Comparison of ENCODE assay signal across 8 mouse cellular contexts in the genomic region with DNA sequence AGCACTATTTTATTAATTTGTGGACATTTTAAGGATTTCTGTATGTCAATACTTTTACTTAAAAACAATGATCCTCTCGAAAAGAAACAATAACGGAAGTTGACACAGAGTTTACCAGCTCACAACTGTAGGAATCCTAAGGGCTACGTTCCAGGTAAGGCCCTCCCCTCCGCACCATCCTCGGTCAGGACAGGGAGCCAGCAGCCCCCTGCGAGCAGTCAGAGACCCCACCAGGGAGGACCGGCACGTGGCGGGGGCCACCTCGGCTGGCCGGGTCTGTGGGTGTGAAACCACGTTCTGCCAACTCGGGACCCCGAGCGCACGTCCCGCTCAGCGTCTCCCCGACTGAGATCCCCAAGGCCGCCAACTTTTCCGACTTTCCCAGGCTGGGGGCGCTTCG. TPM values are rescaled to one million over a fixed set of nuclear protein-coding genes. Genes with fewer than 3 reads are reported as not detected.
DNase-seq lines count a peak whose midpoint lies in the region; ATAC-seq and TF ChIP-seq lines count a peak whose summit lies in the region.

No protein-coding gene starts in this region.

- peak; percentile 10 for ATAC-seq in forebrain, embryonic 12.5 days (ENCODE audit: low FRiP score)
- peak; percentile 3; the same call in 1 of the 2 replicates for ATAC-seq in hindbrain, embryonic 16.5 days
- peak; percentile 23 for ATAC-seq in liver, embryonic 15.5 days (ENCODE audit: insufficient read depth)

- peak overlapping the region; percentile 93 for H3K4me2 ChIP-seq in forebrain, embryonic 12.5 days
- peak overlapping the region; percentile 99 for H3K4me2 ChIP-seq in hindbrain, embryonic 16.5 days (ENCODE audit: low read length)
- H3K4me2 ChIP-seq in liver, embryonic 15.5 days = peak overlapping the region; percentile 80

- no peaks in the 10 kb centered on the region for H3K9me3 ChIP-seq in forebrain, embryonic 12.5 days
- no peaks in the 10 kb centered on the region for H3K9me3 ChIP-seq in hindbrain, embryonic 16.5 days (ENCODE audit: control insufficient read depth, low read length)
- no peaks in the 10 kb centered on the region for H3K9me3 ChIP-seq in liver, embryonic 15.5 days (replicated peaks)

- TF ChIP-seq CTCF in bone marrow, adult 2 months (IDR thresholded peaks at IDR 0.05; ENCODE audit: control insufficient read depth, insufficient read depth, low read length) = no peak
- no peak for TF ChIP-seq CTCF in olfactory bulb, adult 2 months (IDR thresholded peaks at IDR 0.05; ENCODE audit: insufficient read depth, low read depth, low read length)

- no peaks in the 10 kb centered on the region for H3K27me3 ChIP-seq in forebrain, embryonic 12.5 days
- H3K27me3 ChIP-seq in hindbrain, embryonic 16.5 days (replicated peaks; ENCODE audit: control insufficient read depth, insufficient read depth, low read length) = no peaks in the 10 kb centered on the region
- no peaks in the 10 kb centered on the region for H3K27me3 ChIP-seq in liver, embryonic 15.5 days

- under 1% methylated on average over 23 of the region's 23 CpGs for WGBS in bone marrow, adult 2 months
- WGBS in forebrain, embryonic 12.5 days = under 1% methylated on average over 23 of the region's 23 CpGs
- WGBS in hindbrain, embryonic 16.5 days = under 1% methylated on average over 8 of the region's 23 CpGs
- under 1% methylated on average over 21 of the region's 23 CpGs for WGBS in liver, embryonic 15.5 days (ENCODE audit: insufficient replicate concordance)
- WGBS in olfactory bulb, adult 2 months = under 1% methylated on average over 23 of the region's 23 CpGs

- peaks cover 3% of the 10 kb centered on the region; the same call in 1 of the 2 replicates for H3K36me3 ChIP-seq in forebrain, embryonic 12.5 days (replicated peaks)
- H3K36me3 ChIP-seq in hindbrain, embryonic 16.5 days (ENCODE audit: control insufficient read depth, insufficient read depth, low read length) = no peaks in the 10 kb centered on the region
- peaks cover 20% of the 10 kb centered on the region for H3K36me3 ChIP-seq in liver, embryonic 15.5 days (replicated peaks)

- TF ChIP-seq POLR2A in bone marrow, adult 2 months (IDR thresholded peaks at IDR 0.05; ENCODE audit: borderline replicate concordance, control insufficient read depth, low read depth, low read length) = no peak
- no peak for TF ChIP-seq POLR2A in olfactory bulb, adult 2 months (IDR thresholded peaks at IDR 0.05; ENCODE audit: insufficient read depth, low read depth, low read length)

- no peaks in the 10 kb centered on the region; the same call in 1 of the 2 replicates for H3K4me1 ChIP-seq in bone marrow, adult 2 months (ENCODE audit: control insufficient read depth, insufficient read depth, low read length)
- H3K4me1 ChIP-seq in forebrain, embryonic 12.5 days = peaks cover 7% of the 10 kb centered on the region
- peaks cover 6% of the 10 kb centered on the region for H3K4me1 ChIP-seq in hindbrain, embryonic 16.5 days (ENCODE audit: control insufficient read depth, insufficient read depth, low read depth, low read length)
- H3K4me1 ChIP-seq in liver, embryonic 15.5 days (replicated peaks) = peaks cover 24% of the 10 kb centered on the region
- peaks cover 3% of the 10 kb centered on the region; the same call in 1 of the 2 replicates for H3K4me1 ChIP-seq in olfactory bulb, adult 2 months (ENCODE audit: control insufficient read depth, insufficient read depth, low read length)

- peak overlapping the region; percentile 88 for H3K27ac ChIP-seq in bone marrow, adult 2 months (ENCODE audit: control insufficient read depth, insufficient read depth, low read depth, low read length, poor library complexity)
- H3K27ac ChIP-seq in forebrain, embryonic 12.5 days = no peak overlapping the region
- H3K27ac ChIP-seq in hindbrain, embryonic 16.5 days (ENCODE audit: low read depth, low read length) = no peak overlapping the region
- peak overlapping the region; percentile 89 for H3K27ac ChIP-seq in liver, embryonic 15.5 days (replicated peaks)
- H3K27ac ChIP-seq in olfactory bulb, adult 2 months (ENCODE audit: insufficient read depth, low read depth, low read length) = no peak overlapping the region

- H3K9ac ChIP-seq in forebrain, embryonic 12.5 days = peak overlapping the region; percentile 77
- H3K9ac ChIP-seq in hindbrain, embryonic 16.5 days (ENCODE audit: low read depth, low read length) = peak overlapping the region; percentile 80
- H3K9ac ChIP-seq in liver, embryonic 15.5 days = peak overlapping the region; percentile 92

- peak; percentile 11 to 36 for DNase-seq in heart, adult 18-20 months
- DNase-seq in heart, adult 9 months (ENCODE audit: low spot score in 2 of 2) = no peak
- no peak for DNase-seq in right cerebral cortex, postnatal 14 days

- peak overlapping the region; percentile 98 for H3K4me3 ChIP-seq in bone marrow, adult 2 months (replicated peaks; ENCODE audit: control insufficient read depth, low read depth, low read length)
- peak overlapping the region; percentile 79 for H3K4me3 ChIP-seq in forebrain, embryonic 12.5 days (replicated peaks)
- H3K4me3 ChIP-seq in hindbrain, embryonic 16.5 days (ENCODE audit: low read length) = peak overlapping the region; percentile 72
- H3K4me3 ChIP-seq in liver, embryonic 15.5 days (replicated peaks) = peak overlapping the region; percentile 80
- peak overlapping the region; percentile 93 for H3K4me3 ChIP-seq in olfactory bulb, adult 2 months (ENCODE audit: insufficient read depth, low read depth, low read length)

RNA-seq across cellular contexts. Expression of a gene that starts 0.6 kb away (rescaled TPM):
- total RNA-seq in heart, adult 18-20 months (2021) = 10 to 100 TPM; 42.5 to 46.4 TPM
- 61.6 and 84.2 TPM in 2 replicates for polyA plus RNA-seq in bone marrow, adult 2 months (2011; ENCODE audit: insufficient read depth, insufficient read length, low replicate concordance, missing spikeins)
- polyA plus RNA-seq in forebrain, embryonic 12.5 days (2016; fragmentation: Nextera tagmentation; extraction: Ambion mirVana) = 23.6 and 27.0 TPM in 2 replicates
- polyA plus RNA-seq in hindbrain, embryonic 16.5 days (2015; fragmentation: Nextera tagmentation; extraction: Ambion mirVana) = 14.6 and 16.7 TPM in 2 replicates
- polyA plus RNA-seq in liver, embryonic 15.5 days (2015; fragmentation: Nextera tagmentation; extraction: Ambion mirVana) = 93.2 and 105 TPM in 2 replicates
- not detected in 2 replicates for polyA plus RNA-seq in olfactory bulb, adult 2 months (2012; ENCODE audit: insufficient read depth, insufficient read length, low replicate concordance, missing spikeins)

RNA-seq across cellular contexts. Expression of a gene that starts 17.5 kb away (rescaled TPM):
- total RNA-seq in heart, adult 18-20 months (2021) = 10 to 100 TPM; 12.3 to 12.4 TPM
- 3.6 and 7.7 TPM in 2 replicates for polyA plus RNA-seq in bone marrow, adult 2 months (2011; ENCODE audit: insufficient read depth, insufficient read length, low replicate concordance, missing spikeins)
- polyA plus RNA-seq in forebrain, embryonic 12.5 days (2016; fragmentation: Nextera tagmentation; extraction: Ambion mirVana) = 29.8 and 33.7 TPM in 2 replicates
- 28.0 and 28.9 TPM in 2 replicates for polyA plus RNA-seq in hindbrain, embryonic 16.5 days (2015; fragmentation: Nextera tagmentation; extraction: Ambion mirVana)
- 11.9 and 12.2 TPM in 2 replicates for polyA plus RNA-seq in liver, embryonic 15.5 days (2015; fragmentation: Nextera tagmentation; extraction: Ambion mirVana)
- polyA plus RNA-seq in olfactory bulb, adult 2 months (2012; ENCODE audit: insufficient read depth, insufficient read length, low replicate concordance, missing spikeins) = not detected in 2 replicates

RNA-seq across cellular contexts. Expression of a gene that starts 17.6 kb away (rescaled TPM):
- total RNA-seq in heart, adult 18-20 months (2021) = 1 to 10 TPM; 1.6 to 2.4 TPM
- polyA plus RNA-seq in bone marrow, adult 2 months (2011; ENCODE audit: insufficient read depth, insufficient read length, low replicate concordance, missing spikeins) = 3.9 TPM in 1 of 2 replicates, not detected in the other
- 4.3 and 8.7 TPM in 2 replicates for polyA plus RNA-seq in forebrain, embryonic 12.5 days (2016; fragmentation: Nextera tagmentation; extraction: Ambion mirVana)
- 8.2 and 11.7 TPM in 2 replicates for polyA plus RNA-seq in hindbrain, embryonic 16.5 days (2015; fragmentation: Nextera tagmentation; extraction: Ambion mirVana)
- 0.98 and 0.99 TPM in 2 replicates for polyA plus RNA-seq in liver, embryonic 15.5 days (2015; fragmentation: Nextera tagmentation; extraction: Ambion mirVana)
- polyA plus RNA-seq in olfactory bulb, adult 2 months (2012; ENCODE audit: insufficient read depth, insufficient read length, low replicate concordance, missing spikeins) = not detected in 2 replicates

RNA-seq across cellular contexts. Expression of a gene that starts 17.7 kb away (rescaled TPM):
- 1 to 10 TPM; 2.0 to 2.5 TPM for total RNA-seq in heart, adult 18-20 months (2021)
- polyA plus RNA-seq in bone marrow, adult 2 months (2011; ENCODE audit: insufficient read depth, insufficient read length, low replicate concordance, missing spikeins) = 10.2 and 16.6 TPM in 2 replicates
- polyA plus RNA-seq in forebrain, embryonic 12.5 days (2016; fragmentation: Nextera tagmentation; extraction: Ambion mirVana) = 15.0 and 16.2 TPM in 2 replicates
- polyA plus RNA-seq in hindbrain, embryonic 16.5 days (2015; fragmentation: Nextera tagmentation; extraction: Ambion mirVana) = 6.2 and 6.5 TPM in 2 replicates
- 3.7 and 5.1 TPM in 2 replicates for polyA plus RNA-seq in liver, embryonic 15.5 days (2015; fragmentation: Nextera tagmentation; extraction: Ambion mirVana)
- polyA plus RNA-seq in olfactory bulb, adult 2 months (2012; ENCODE audit: insufficient read depth, insufficient read length, low replicate concordance, missing spikeins) = not detected in 2 replicates

RNA-seq across cellular contexts. Expression of a gene that starts 18.1 kb away (rescaled TPM):
- total RNA-seq in heart, adult 18-20 months (2021) = not detected
- not detected in 2 replicates for polyA plus RNA-seq in bone marrow, adult 2 months (2011; ENCODE audit: insufficient read depth, insufficient read length, low replicate concordance, missing spikeins)
- 0.60 and 0.78 TPM in 2 replicates for polyA plus RNA-seq in forebrain, embryonic 12.5 days (2016; fragmentation: Nextera tagmentation; extraction: Ambion mirVana)
- polyA plus RNA-seq in hindbrain, embryonic 16.5 days (2015; fragmentation: Nextera tagmentation; extraction: Ambion mirVana) = 0.71 TPM in 1 of 2 replicates, not detected in the other
- polyA plus RNA-seq in liver, embryonic 15.5 days (2015; fragmentation: Nextera tagmentation; extraction: Ambion mirVana) = 0.53 and 0.91 TPM in 2 replicates
- polyA plus RNA-seq in olfactory bulb, adult 2 months (2012; ENCODE audit: insufficient read depth, insufficient read length, low replicate concordance, missing spikeins) = not detected in 2 replicates

Comparison
In these comparisons a context has a peak if more than half of its experiments do, and no peak if none do; other contexts are left out.
1. DNase-seq: peak in heart, adult 18-20 months (2 of 2); none in heart, adult 9 months (0 of 2) and right cerebral cortex, postnatal 14 days (single experiment).
2. H3K27ac ChIP-seq: peak in bone marrow, adult 2 months (single experiment) and liver, embryonic 15.5 days (single experiment); none in forebrain, embryonic 12.5 days (single experiment), hindbrain, embryonic 16.5 days (single experiment) and olfactory bulb, adult 2 months (single experiment).
3. RNA of a gene that starts 0.6 kb away (polyA plus RNA-seq): 93.2 to 105 TPM in liver, embryonic 15.5 days, 61.6 to 84.2 TPM in bone marrow, adult 2 months, 23.6 to 27.0 TPM in forebrain, embryonic 12.5 days and 14.6 to 16.7 TPM in hindbrain, embryonic 16.5 days; not detected in olfactory bulb, adult 2 months; every median in the first group is over 10 times any median in the second.
4. Peak in every context shown above with its lines, with median percentiles within 50 percentile points of each other: H3K4me3 ChIP-seq, ATAC-seq, H3K4me2 ChIP-seq and H3K9ac ChIP-seq.